Mouse (Mus musculus) hindbrain, postnatal 0 days (tissue): Measurements from ENCODE around the gene Dnah10. TPM values are rescaled to one million over a fixed set of nuclear protein-coding genes. Genes with fewer than 3 reads are reported as not detected.
"Not testable (repeated sequence)": the region's sequence is repeated elsewhere in the genome, so short reads cannot be mapped to it uniquely, and the experiment has no call there.

Experiments used
- ATAC-seq: fragments of 200-750 bp; cut with Nextera tagmentation; 2 replicates; pipeline ENCODE4 v1.8.0; 2017; ENCODE audit warnings: mild to moderate bottlenecking, moderate TSS enrichment, moderate library complexity
- DNase-seq: peaks from one replicate; pipeline ENCODE4 v3.0.0-alpha.2; 2015; ENCODE audit warnings: low spot score
- H3K27ac ChIP-seq: fragments of 300-500 bp; sonication (generic); 2 replicates; pipeline ENCODE4 v1.5.1; 2014; ENCODE audit warnings: mild to moderate bottlenecking
- H3K27me3 ChIP-seq: fragments of 300-500 bp; sonication (generic); 2 replicates; pipeline ENCODE4 v1.6.1; 2014; ENCODE audit warnings: low read length, mixed read lengths; ENCODE audit not compliant: insufficient read depth
- H3K36me3 ChIP-seq: fragments of 300-500 bp; sonication (generic); 2 replicates; pipeline ENCODE4 v1.6.1; 2014; ENCODE audit warnings: low read length, mixed read lengths; ENCODE audit not compliant: insufficient read depth
- H3K4me1 ChIP-seq: fragments of 300-500 bp; sonication (generic); 2 replicates; pipeline ENCODE4 v1.6.1; 2014; ENCODE audit warnings: antibody characterized with exemption, low read length, mixed read lengths; ENCODE audit not compliant: insufficient read depth
- H3K4me2 ChIP-seq: fragments of 300-500 bp; sonication (generic); 2 replicates; pipeline ENCODE4 v1.6.1; 2014; ENCODE audit warnings: low read depth, mild to moderate bottlenecking, low read length, moderate library complexity, mixed read lengths
- H3K4me3 ChIP-seq: fragments of 300-500 bp; sonication (generic); 2 replicates; pipeline ENCODE4 v1.5.1; 2014; ENCODE audit warnings: low read length
- H3K9ac ChIP-seq: fragments of 300-500 bp; sonication (generic); replicated peaks from 2 replicates; pipeline ENCODE4 v1.6.1; 2014; ENCODE audit warnings: mild to moderate bottlenecking, low read length, moderate library complexity, mixed read lengths
- H3K9me3 ChIP-seq: fragments of 300-500 bp; sonication (generic); 2 replicates; pipeline ENCODE4 v1.6.1; 2016; ENCODE audit warnings: low read length, mixed read lengths
- CTCF ChIP-seq: IDR thresholded peaks from 2 replicates; pipeline ENCODE4 v1.5.1; 2016; ENCODE audit warnings: antibody characterized with exemption, control low read depth, low read depth
- WGBS: fragments of 180-500 bp; shearing (Covaris S2); extraction: QIAGEN DNeasy Blood & Tissue Kit; methylation state at CpG from one replicate; pipeline ENCODE4 v1.1.7; 2014; 5-methylcytosine and 5-hydroxymethylcytosine counted together
- polyA plus RNA-seq: library from polyadenylated mRNA; unstranded; fragments of >200 nt; fragmentation: Nextera tagmentation; extraction: Ambion mirVana; gene quantifications from 2 replicates; pipeline ENCODE4 v1.2.1, GENCODE M21; 2015
- total RNA-seq: library from RNA; depleted of rRNA; stranded (reverse); fragments of >200 nt; gene quantifications from 2 replicates; pipeline ENCODE4 v1.2.3, GENCODE M21; 2014

Dnah10 gene
- total and polyA plus RNA-seq, 2 experiments from 2014 or later = 0.31 to 3.0 TPM

- no peak overlapping the region for H3K9ac ChIP-seq
- peak; percentile 19; the same call in 1 of the 2 replicates for TF ChIP-seq CTCF
- no peaks in the 10 kb centered on the region for H3K27me3 ChIP-seq
- no peaks in the 10 kb centered on the region for H3K9me3 ChIP-seq
- no peak overlapping the region for H3K4me2 ChIP-seq
- no peak for ATAC-seq
- no peak for DNase-seq
- no peak overlapping the region for H3K4me3 ChIP-seq
- 98% methylated on average over 1 of the region's 1 CpGs for WGBS
- H3K36me3 ChIP-seq = no peaks in the 10 kb centered on the region
- H3K4me1 ChIP-seq = no peaks in the 10 kb centered on the region
- no peak overlapping the region for H3K27ac ChIP-seq
These were observed 36.9 kb downstream of the Dnah10 start for GRCm38 (mm10) chr5:124761787-124762186.

- Histone ChIP-seq H3K4me2 (no peak overlapping the region), H3K27me3 (no peaks in the 10 kb centered on the region), H3K27ac (no peak overlapping the region), H3K36me3 (no peaks in the 10 kb centered on the region), H3K9ac (no peak overlapping the region), H3K9me3 (no peaks in the 10 kb centered on the region), H3K4me1 (no peaks in the 10 kb centered on the region), H3K4me3 (no peak overlapping the region)
- 0 out of 2 replicates have a peak, but pooled peaks have one; percentile 10 for TF ChIP-seq CTCF
- no peak for ATAC-seq
- 74% methylated on average over 3 of the region's 3 CpGs for WGBS
- peak; percentile 7 for DNase-seq
These were observed 49.7 kb downstream of the Dnah10 start for GRCm38 (mm10) chr5:124774552-124774951.

- not testable (repeated sequence) for ATAC-seq, DNase-seq, H3K27me3 ChIP-seq, H3K27ac ChIP-seq, H3K4me1 ChIP-seq, H3K9me3 ChIP-seq, H3K4me3 ChIP-seq, H3K9ac ChIP-seq, H3K36me3 ChIP-seq, H3K4me2 ChIP-seq
- peak; percentile 36 for TF ChIP-seq CTCF
- WGBS = 86% methylated on average over 4 of the region's 4 CpGs
These were observed 51.4 kb downstream of the Dnah10 start for GRCm38 (mm10) chr5:124776289-124776688.

GRCm38 (mm10) chr5:124777178-124777709 is 52.4 kb downstream of the Dnah10 start:
- 63% methylated on average over 6 of the region's 6 CpGs for WGBS

GRCm38 (mm10) chr5:124779926-124780325 is 55.0 kb downstream of the Dnah10 start:
- no peaks in the 10 kb centered on the region for H3K27me3 ChIP-seq
- no peak overlapping the region for H3K4me3 ChIP-seq
- no peaks in the 10 kb centered on the region for H3K9me3 ChIP-seq
- no peak overlapping the region for H3K27ac ChIP-seq
- no peak for ATAC-seq
- H3K36me3 ChIP-seq = no peaks in the 10 kb centered on the region
- 94% methylated on average over 7 of the region's 7 CpGs for WGBS
- no peak for DNase-seq
- no peak overlapping the region for H3K4me2 ChIP-seq
- H3K9ac ChIP-seq = no peak overlapping the region
- H3K4me1 ChIP-seq = no peaks in the 10 kb centered on the region
- TF ChIP-seq CTCF = no peak

More at GRCm38 (mm10) chr5:124777178-124777709, 52.4 kb downstream of the Dnah10 start:
- Histone ChIP-seq H3K4me3 (no peak overlapping the region), H3K27ac (no peak overlapping the region), H3K27me3 (no peaks in the 10 kb centered on the region), H3K4me1 (no peaks in the 10 kb centered on the region), H3K4me2 (no peak overlapping the region), H3K36me3 (no peaks in the 10 kb centered on the region), H3K9me3 (no peaks in the 10 kb centered on the region), H3K9ac (no peak overlapping the region)
- ATAC-seq (no peak), DNase-seq (peak; percentile 74)
- TF ChIP-seq CTCF = peak; percentile 90

- no peak overlapping the region for H3K9ac ChIP-seq
- H3K9me3 ChIP-seq = no peaks in the 10 kb centered on the region
- H3K27ac ChIP-seq = no peak overlapping the region
- H3K36me3 ChIP-seq = no peaks in the 10 kb centered on the region
- TF ChIP-seq CTCF = no peak
- H3K4me2 ChIP-seq = no peak overlapping the region
- H3K4me3 ChIP-seq = no peak overlapping the region
- ATAC-seq (no peak), DNase-seq (no peak)
- H3K27me3 ChIP-seq = no peaks in the 10 kb centered on the region
- H3K4me1 ChIP-seq = no peaks in the 10 kb centered on the region
- WGBS = 92% methylated on average over 8 of the region's 8 CpGs
These were observed 56.8 kb downstream of the Dnah10 start for GRCm38 (mm10) chr5:124781696-124782095.

GRCm38 (mm10) chr5:124785650-124786049 is 60.8 kb downstream of the Dnah10 start:
- no peaks in the 10 kb centered on the region for H3K36me3 ChIP-seq
- ATAC-seq (no peak), DNase-seq (no peak)
- no peaks in the 10 kb centered on the region for H3K27me3 ChIP-seq
- no peaks in the 10 kb centered on the region for H3K9me3 ChIP-seq
- no peak overlapping the region for H3K4me3 ChIP-seq
- 79% methylated on average over 7 of the region's 7 CpGs for WGBS
- no peaks in the 10 kb centered on the region for H3K4me1 ChIP-seq
- no peak overlapping the region for H3K4me2 ChIP-seq
- no peak overlapping the region for H3K27ac ChIP-seq
- H3K9ac ChIP-seq = no peak overlapping the region
- TF ChIP-seq CTCF = peak; percentile 47
